ENCODE assay signal across 18 mouse cellular contexts in genomic region chr4:155569818-155570217, GRCm38 (mm10). TPM values are rescaled to one million over a fixed set of nuclear protein-coding genes. Genes with fewer than 3 reads are reported as not detected.
DNase-seq lines count a peak whose midpoint lies in the region; ATAC-seq lines count a peak whose summit lies in the region.
"Had no signal": no experiment of that assay in that cellular context is flagged by ENCODE, and none has a peak within 500 bp of the region (broad histone marks: within the 10 kb centered on the region; RNA-seq: fewer than 3 reads in every experiment).

No protein-coding gene starts in this region.

- H3K27ac ChIP-seq in liver, embryonic 13.5 days: peak overlapping the region; percentile 53
- H3K27ac ChIP-seq in brown adipose tissue, adult 24 weeks (replicated peaks; ENCODE audit: low read depth, low read length): 0 out of 2 replicates have a peak overlapping the region, but pooled peaks have one; percentile 17
- H3K27ac ChIP-seq in hindbrain, embryonic 16.5 days (ENCODE audit: low read depth, low read length): no peak overlapping the region
- H3K27ac ChIP-seq: embryonic facial prominence, embryonic 10.5 days; forebrain, embryonic 13.5 days; hindbrain, embryonic 15.5 days had no signal

- no peak overlapping the region for H3K9ac ChIP-seq in liver, embryonic 13.5 days
- no peak overlapping the region for H3K9ac ChIP-seq in hindbrain, embryonic 16.5 days (ENCODE audit: low read depth, low read length)
- H3K9ac ChIP-seq: forebrain, postnatal 0 days; heart, embryonic 12.5 days; hindbrain, embryonic 15.5 days had no signal

- no peaks in the 10 kb centered on the region for H3K9me3 ChIP-seq in liver, embryonic 13.5 days (replicated peaks)
- H3K9me3 ChIP-seq in hindbrain, embryonic 16.5 days (ENCODE audit: control insufficient read depth, low read length): no peaks in the 10 kb centered on the region
- H3K9me3 ChIP-seq: embryonic facial prominence, embryonic 10.5 days; forebrain, embryonic 13.5 days; heart, embryonic 12.5 days; hindbrain, embryonic 15.5 days had no signal

- no peaks in the 10 kb centered on the region for H3K27me3 ChIP-seq in liver, embryonic 13.5 days
- H3K27me3 ChIP-seq in hindbrain, embryonic 16.5 days (replicated peaks; ENCODE audit: control insufficient read depth, insufficient read depth, low read length): no peaks in the 10 kb centered on the region
- H3K27me3 ChIP-seq: CH12.LX; forebrain, embryonic 13.5 days; heart, embryonic 12.5 days; hindbrain, embryonic 15.5 days had no signal

- WGBS in liver, embryonic 13.5 days (ENCODE audit: insufficient replicate concordance): 81% methylated on average over 6 of the region's 6 CpGs
- 93% methylated on average over 6 of the region's 6 CpGs for WGBS in hindbrain, embryonic 16.5 days

- no peak for ATAC-seq in liver, embryonic 13.5 days (ENCODE audit: low read depth)
- no peak for ATAC-seq in hindbrain, embryonic 16.5 days
- ATAC-seq: forebrain, embryonic 13.5 days; forebrain, postnatal 0 days; inflammation-experienced regulatory T-cells, adult 6 months; intestine, postnatal 0 days had no signal

- no peak overlapping the region for H3K4me3 ChIP-seq in liver, embryonic 13.5 days (replicated peaks)
- no peak overlapping the region for H3K4me3 ChIP-seq in brown adipose tissue, adult 24 weeks (ENCODE audit: insufficient read depth, low read depth, low read length)
- no peak overlapping the region for H3K4me3 ChIP-seq in hindbrain, embryonic 16.5 days (ENCODE audit: low read length)
- H3K4me3 ChIP-seq: embryonic facial prominence, embryonic 10.5 days; forebrain, embryonic 13.5 days; heart, embryonic 12.5 days; hindbrain, embryonic 15.5 days had no signal

- H3K4me1 ChIP-seq in liver, embryonic 13.5 days (replicated peaks): peaks cover 82% of the 10 kb centered on the region
- H3K4me1 ChIP-seq in brown adipose tissue, adult 24 weeks (ENCODE audit: control insufficient read depth, insufficient read depth, insufficient read length, low read length): peaks cover 34% of the 10 kb centered on the region
- H3K4me1 ChIP-seq in hindbrain, embryonic 16.5 days (ENCODE audit: control insufficient read depth, insufficient read depth, low read depth, low read length): peaks cover 7% of the 10 kb centered on the region

- H3K36me3 ChIP-seq in liver, embryonic 13.5 days: no peaks in the 10 kb centered on the region
- no peaks in the 10 kb centered on the region for H3K36me3 ChIP-seq in hindbrain, embryonic 16.5 days (ENCODE audit: control insufficient read depth, insufficient read depth, low read length)
- H3K36me3 ChIP-seq: heart, embryonic 12.5 days; hindbrain, embryonic 15.5 days had no signal

- peak; percentile 61 for DNase-seq in adrenal gland, postnatal 14 days
- no peak for DNase-seq in adrenal gland, postnatal 25 days
- DNase-seq in liver, embryonic 13.5 days: no peak
- no peak for DNase-seq in liver
- DNase-seq in frontal cortex, postnatal 36 days (ENCODE audit: low spot score in 2 of 2): no peak
- DNase-seq: cerebellum, adult 2 months; cerebellum, postnatal 10 days; forebrain, postnatal 0 days; heart, postnatal 36 days had no signal

- H3K4me2 ChIP-seq in liver, embryonic 13.5 days: no peak overlapping the region
- no peak overlapping the region for H3K4me2 ChIP-seq in hindbrain, embryonic 16.5 days (ENCODE audit: low read length)
- H3K4me2 ChIP-seq: forebrain, embryonic 13.5 days; heart, embryonic 12.5 days; hindbrain, embryonic 15.5 days had no signal

RNA-seq across cellular contexts. Expression of gene Nadk, which starts 7.6 kb away (rescaled TPM):
- total RNA-seq in adrenal gland, postnatal 14 days (2021): 206 and 214 TPM in 2 replicates
- 294 and 306 TPM in 2 replicates for total RNA-seq in adrenal gland, postnatal 25 days (2021)
- 60.4 and 68.0 TPM in 2 replicates for polyA plus RNA-seq in liver, embryonic 13.5 days (2015; fragmentation: Nextera tagmentation; extraction: Ambion mirVana)
- 147 and 155 TPM in 2 replicates for polyA plus RNA-seq in brown adipose tissue, adult 24 weeks (2012; ENCODE audit: insufficient read depth, insufficient read length, missing spikeins)
- 80.0 and 88.9 TPM in 2 replicates for polyA plus RNA-seq in hindbrain, embryonic 16.5 days (2015; fragmentation: Nextera tagmentation; extraction: Ambion mirVana)

RNA-seq across cellular contexts. Expression of gene Slc35e2, which starts 31.4 kb away (rescaled TPM):
- total RNA-seq in adrenal gland, postnatal 14 days (2021): 25.8 and 30.1 TPM in 2 replicates
- total RNA-seq in adrenal gland, postnatal 25 days (2021): 36.8 and 52.0 TPM in 2 replicates
- 4.4 and 5.9 TPM in 2 replicates for polyA plus RNA-seq in liver, embryonic 13.5 days (2015; fragmentation: Nextera tagmentation; extraction: Ambion mirVana)
- polyA plus RNA-seq in brown adipose tissue, adult 24 weeks (2012; ENCODE audit: insufficient read depth, insufficient read length, missing spikeins): 7.0 and 9.4 TPM in 2 replicates
- 12.3 and 16.4 TPM in 2 replicates for polyA plus RNA-seq in hindbrain, embryonic 16.5 days (2015; fragmentation: Nextera tagmentation; extraction: Ambion mirVana)

RNA-seq across cellular contexts. Expression of gene Cdk11b, which starts 54.8 kb away (rescaled TPM):
- total RNA-seq in adrenal gland, postnatal 14 days (2021): 56.4 and 59.3 TPM in 2 replicates
- total RNA-seq in adrenal gland, postnatal 25 days (2021): 50.9 and 68.4 TPM in 2 replicates
- polyA plus RNA-seq in liver, embryonic 13.5 days (2015; fragmentation: Nextera tagmentation; extraction: Ambion mirVana): 30.6 and 36.2 TPM in 2 replicates
- polyA plus RNA-seq in brown adipose tissue, adult 24 weeks (2012; ENCODE audit: insufficient read depth, insufficient read length, missing spikeins): 32.4 and 37.9 TPM in 2 replicates
- polyA plus RNA-seq in hindbrain, embryonic 16.5 days (2015; fragmentation: Nextera tagmentation; extraction: Ambion mirVana): 50.0 and 54.9 TPM in 2 replicates
